Mouse (Mus musculus) embryo, embryonic 11.5 days (tissue): Measurements from ENCODE around the gene Cd53.
A peak's percentile ranks its signal among the peaks of the same experiment; 100 is the strongest.

Source experiments
- DNase-seq: peaks from one replicate; pipeline ENCODE4 v3.0.0-alpha.2; 2012; ENCODE audit warnings: low read depth, low spot score

The Cd53 gene

GRCm38 (mm10) chr3:106789930-106790329 is at the start of gene Cd53:
TSS of gene Cd53 (minus strand) at chr3:106790149.
- no peak for DNase-seq

- no peak for DNase-seq
These were observed 42.2 kb upstream of the Cd53 start for GRCm38 (mm10) chr3:106832107-106832506.

GRCm38 (mm10) chr3:106826187-106826586 is 36.2 kb upstream of the Cd53 start, which contains the start of gene Olfr266:
TSS of gene Olfr266 (minus strand) at chr3:106826287.
- DNase-seq, result no peak

GRCm38 (mm10) chr3:106817676-106818075 is 27.7 kb upstream of the Cd53 start:
- DNase-seq, result no peak

- no peak for DNase-seq
These were observed 19.2 kb upstream of the Cd53 start for GRCm38 (mm10) chr3:106808972-106809695.

GRCm38 (mm10) chr3:106798079-106798478 is 8.1 kb upstream of the Cd53 start:
- DNase-seq, result no peak

GRCm38 (mm10) chr3:106788440-106788887 is 1.5 kb downstream of the Cd53 start:
- no peak for DNase-seq

GRCm38 (mm10) chr3:106787972-106788371 is 2.0 kb downstream of the Cd53 start:
- DNase-seq, result no peak

GRCm38 (mm10) chr3:106785130-106785529 is 4.8 kb downstream of the Cd53 start:
- DNase-seq, result no peak

GRCm38 (mm10) chr3:106771834-106772233 is 18.1 kb downstream of the Cd53 start:
- no peak for DNase-seq

- no peak for DNase-seq
These were observed 34.1 kb downstream of the Cd53 start for GRCm38 (mm10) chr3:106755898-106756297.

GRCm38 (mm10) chr3:106722028-106722945 is 67.7 kb downstream of the Cd53 start:
- peak; percentile 68 for DNase-seq

- peak; percentile 89 for DNase-seq
These were observed 68.4 kb downstream of the Cd53 start for GRCm38 (mm10) chr3:106721397-106722027.
